Mouse (Mus musculus): ENCODE measurements at regions not wholly inside any gene's neighbourhood (a gene's known extent, or its start where the extent isn't known, plus 50 kb on each side); places are given as distances from the start of the nearest gene placed in this dataset.

DNA sequence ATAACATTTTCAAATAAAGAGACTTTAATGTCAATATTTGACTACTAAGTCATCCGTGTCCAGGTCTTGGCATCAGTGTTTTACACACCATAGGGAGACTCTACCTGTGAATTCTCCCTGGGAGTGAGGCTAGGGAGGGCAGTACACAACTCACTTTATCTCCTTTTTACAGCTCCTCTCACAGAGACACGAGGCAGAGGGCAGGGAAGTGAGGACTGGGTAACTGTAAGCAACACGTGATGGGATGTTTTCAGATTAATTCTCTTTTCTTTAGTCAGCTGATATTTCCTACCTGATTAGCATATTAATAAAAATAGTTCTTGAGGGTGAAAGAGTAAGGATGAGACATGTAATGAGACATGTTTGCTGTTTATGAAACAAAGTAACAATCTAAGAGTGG is 51.8 kb upstream of the Cdkn2b start:
- Histone ChIP-seq H3K4me1 (ENCODE audit: control insufficient read depth in 2 of 2, insufficient read depth in 2 of 2, low read length in 2 of 2) (peaks cover 7 to 13% of the 10 kb centered on the region in 2 experiments), H3K27me3 (ENCODE audit: control insufficient read depth, insufficient read depth, low read length) (no peaks in the 10 kb centered on the region), H3K9ac (ENCODE audit: low read length) (no peak overlapping the region), H3K4me3 (ENCODE audit: control insufficient read depth in 1 of 2, insufficient read depth in 1 of 2, low read depth in 1 of 2, low read length in 2 of 2) (no peak overlapping the region), H3K27ac (replicated peaks in 1 of 2; ENCODE audit: control insufficient read depth in 1 of 2, insufficient read depth in 1 of 2, low read depth in 2 of 2, low read length in 2 of 2) (no peak overlapping the region), H3K9me3 (ENCODE audit: control insufficient read depth, low read length) (no peaks in the 10 kb centered on the region), H3K4me2 (ENCODE audit: low read length) (no peak overlapping the region), H3K36me3 (ENCODE audit: control insufficient read depth, insufficient read depth, low read length) (no peaks in the 10 kb centered on the region)
- 46% methylated on average over 3 of the region's 3 CpGs for WGBS
- ATAC-seq (ENCODE audit: insufficient number of reproducible peaks, insufficient read depth, low FRiP score, low read depth), result no peak

DNA sequence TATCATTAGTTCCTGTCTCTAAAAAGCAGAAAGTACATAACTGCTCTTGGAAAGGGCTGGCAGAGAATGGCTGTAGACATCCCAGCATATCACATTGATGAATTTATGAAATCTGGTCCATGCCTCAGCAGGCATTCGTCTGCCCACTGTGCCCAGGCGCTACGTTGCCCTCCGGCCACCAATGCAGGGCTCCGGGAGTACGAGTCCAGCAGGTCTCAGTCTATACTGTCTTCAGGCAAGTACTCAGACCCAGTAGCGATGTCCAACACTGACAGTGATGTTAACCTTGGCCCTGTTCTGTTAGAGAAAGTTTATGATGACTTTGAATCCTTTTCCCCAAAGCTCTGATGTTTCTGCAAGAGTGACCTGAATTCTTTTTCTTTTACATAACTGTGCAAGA is 50.5 kb upstream of the Cdkn2b start:
- 91% methylated on average over 7 of the region's 7 CpGs for WGBS
- H3K9me3 ChIP-seq (ENCODE audit: control insufficient read depth, low read length), result no peaks in the 10 kb centered on the region
- ATAC-seq (ENCODE audit: insufficient number of reproducible peaks, insufficient read depth, low FRiP score, low read depth), result no peak
- H3K27ac ChIP-seq (replicated peaks in 1 of 2; ENCODE audit: control insufficient read depth in 1 of 2, insufficient read depth in 1 of 2, low read depth in 2 of 2, low read length in 2 of 2), result no peak overlapping the region
- H3K9ac ChIP-seq (ENCODE audit: low read length), result no peak overlapping the region
- no peaks in the 10 kb centered on the region for H3K27me3 ChIP-seq (ENCODE audit: control insufficient read depth, insufficient read depth, low read length)
- H3K4me3 ChIP-seq (ENCODE audit: control insufficient read depth in 1 of 2, insufficient read depth in 1 of 2, low read depth in 1 of 2, low read length in 2 of 2), result no peak overlapping the region
- H3K4me2 ChIP-seq (ENCODE audit: low read length), result no peak overlapping the region
- no peaks in the 10 kb centered on the region for H3K36me3 ChIP-seq (ENCODE audit: control insufficient read depth, insufficient read depth, low read length)
- H3K4me1 ChIP-seq (ENCODE audit: control insufficient read depth in 2 of 2, insufficient read depth in 2 of 2, low read length in 2 of 2), result peaks cover 2 to 4% of the 10 kb centered on the region in 2 experiments
